12 mouse cellular contexts compared by ENCODE assay signal in genomic region chr14:30168902-30169301, GRCm38 (mm10).
DNase-seq lines count a peak whose midpoint lies in the region; ATAC-seq and TF ChIP-seq lines count a peak whose summit lies in the region.
"Had no signal": no experiment of that assay in that cellular context is flagged by ENCODE, and none has a peak within 500 bp of the region (broad histone marks: within the 10 kb centered on the region; RNA-seq: fewer than 3 reads in every experiment).

No protein-coding gene starts in this region.

- H3K36me3 ChIP-seq in liver, embryonic 11.5 days (ENCODE audit: control insufficient read depth, insufficient read depth, low read length): no peaks in the 10 kb centered on the region
- H3K36me3 ChIP-seq: embryonic facial prominence, embryonic 10.5 days; heart, embryonic 15.5 days; lung, embryonic 15.5 days had no signal

- no peaks in the 10 kb centered on the region for H3K9me3 ChIP-seq in liver, embryonic 11.5 days (ENCODE audit: control insufficient read depth, low read length)
- H3K9me3 ChIP-seq: embryonic facial prominence, embryonic 10.5 days; heart, embryonic 15.5 days; lung, embryonic 15.5 days had no signal

- peak; percentile 38 to 41 for DNase-seq in cerebellum, adult 2 months
- DNase-seq in cerebellum, postnatal 4 days (ENCODE audit: low spot score in 2 of 2): no peak
- peak; percentile 5 to 14 for DNase-seq in kidney, adult 8-10 months
- no peak for DNase-seq in kidney, adult 11 months
- DNase-seq in cerebellum, postnatal 14 days: peak; percentile 65 to 70
- DNase-seq in kidney, postnatal 25 days: peak; percentile 41 to 51
- no peak for DNase-seq in liver, embryonic 11.5 days (ENCODE audit: low spot score)
- DNase-seq: gastrocnemius, postnatal 10 days; right cerebral cortex, adult 18-20 months had no signal

- no peak for TF ChIP-seq CTCF in cerebellum, adult 2 months (IDR thresholded peaks at IDR 0.05; ENCODE audit: borderline replicate concordance, insufficient read depth, low read depth, low read length)

- no peaks in the 10 kb centered on the region for H3K27me3 ChIP-seq in cerebellum, adult 2 months (ENCODE audit: control insufficient read depth, insufficient read depth, low read length)
- no peaks in the 10 kb centered on the region for H3K27me3 ChIP-seq in liver, embryonic 11.5 days (replicated peaks; ENCODE audit: control insufficient read depth, insufficient read depth, low read length)
- H3K27me3 ChIP-seq: heart, embryonic 15.5 days; lung, embryonic 15.5 days had no signal

- TF ChIP-seq POLR2A in cerebellum, adult 2 months (IDR thresholded peaks at IDR 0.05; ENCODE audit: borderline replicate concordance, insufficient read depth, low read length): no peak

- WGBS in cerebellum, adult 2 months: 21% methylated on average over 3 of the region's 3 CpGs
- WGBS in liver, embryonic 11.5 days: 67% methylated on average over 3 of the region's 3 CpGs

- no peak for ATAC-seq in liver, embryonic 11.5 days (replicated peaks; ENCODE audit: low FRiP score)

- no peak overlapping the region for H3K27ac ChIP-seq in cerebellum, adult 2 months (ENCODE audit: insufficient read depth, low read length)
- H3K27ac ChIP-seq in liver, embryonic 11.5 days (ENCODE audit: low read depth, low read length): no peak overlapping the region
- H3K27ac ChIP-seq: embryonic facial prominence, embryonic 10.5 days; heart, embryonic 15.5 days; lung, embryonic 15.5 days had no signal

- no peak overlapping the region for H3K4me3 ChIP-seq in cerebellum, adult 2 months (replicated peaks; ENCODE audit: insufficient read depth, low read depth, low read length)
- no peak overlapping the region for H3K4me3 ChIP-seq in liver, embryonic 11.5 days (ENCODE audit: low read depth, low read length)
- H3K4me3 ChIP-seq: embryonic facial prominence, embryonic 10.5 days; heart, embryonic 15.5 days; lung, embryonic 15.5 days had no signal

- H3K4me1 ChIP-seq in cerebellum, adult 2 months (ENCODE audit: control insufficient read depth, insufficient read depth, low read length): peaks cover 25% of the 10 kb centered on the region
- peaks cover 3% of the 10 kb centered on the region; the same call in 1 of the 2 replicates for H3K4me1 ChIP-seq in liver, embryonic 11.5 days (replicated peaks; ENCODE audit: control insufficient read depth, insufficient read depth, low read length)
- H3K4me1 ChIP-seq: lung, embryonic 15.5 days had no signal

- no peak overlapping the region for H3K9ac ChIP-seq in liver, embryonic 11.5 days (ENCODE audit: low read depth, low read length)
- H3K9ac ChIP-seq: heart, embryonic 15.5 days; lung, embryonic 15.5 days had no signal

- no peak overlapping the region for H3K4me2 ChIP-seq in liver, embryonic 11.5 days
- H3K4me2 ChIP-seq: heart, embryonic 15.5 days; lung, embryonic 15.5 days had no signal

Comparison
In these comparisons a context has a peak if more than half of its experiments do, and no peak if none do; other contexts are left out.
1. DNase-seq: peak in cerebellum, adult 2 months (2 of 2), kidney, adult 8-10 months (2 of 2), cerebellum, postnatal 14 days (2 of 2) and kidney, postnatal 25 days (2 of 2); none in cerebellum, postnatal 4 days (0 of 2), kidney, adult 11 months (single experiment) and liver, embryonic 11.5 days (single experiment).